Mouse (Mus musculus) kidney, postnatal 0 days (tissue): ENCODE data around the gene Thra. TPM values are rescaled to one million over a fixed set of nuclear protein-coding genes. Genes with fewer than 3 reads are reported as not detected.
"Not testable (repeated sequence)": the region's sequence is repeated elsewhere in the genome, so short reads cannot be mapped to it uniquely, and the experiment has no call there.

ENCODE experiments used
- ATAC-seq: fragments of 200-750 bp; cut with Nextera tagmentation; replicated peaks from 2 replicates; pipeline ENCODE4 v1.8.0; 2017; ENCODE audit warnings: low read depth, moderate number of reproducible peaks, moderate TSS enrichment, moderate library complexity; ENCODE audit not compliant: low FRiP score
- DNase-seq: peaks from one replicate; pipeline ENCODE4 v3.0.0-alpha.2; 2016; ENCODE audit warnings: low spot score
- H3K27ac ChIP-seq: fragments of 300-500 bp; sonication (generic); 2 replicates; pipeline ENCODE4 v1.5.1; 2014; ENCODE audit warnings: mild to moderate bottlenecking
- H3K27me3 ChIP-seq: fragments of 300-500 bp; sonication (generic); 2 replicates; pipeline ENCODE4 v1.6.1; 2014; ENCODE audit warnings: low read length, mixed read lengths; ENCODE audit not compliant: insufficient read depth
- H3K36me3 ChIP-seq: fragments of 300-500 bp; sonication (generic); 2 replicates; pipeline ENCODE4 v1.6.1; 2014; ENCODE audit warnings: low read length, mixed read lengths; ENCODE audit not compliant: insufficient read depth
- H3K4me1 ChIP-seq: fragments of 300-500 bp; sonication (generic); replicated peaks from 2 replicates; pipeline ENCODE4 v1.6.1; 2014; ENCODE audit warnings: antibody characterized with exemption, low read length, mixed read lengths; ENCODE audit not compliant: insufficient read depth
- H3K4me2 ChIP-seq: fragments of 300-500 bp; sonication (generic); 2 replicates; pipeline ENCODE4 v1.6.1; 2014; ENCODE audit warnings: mild to moderate bottlenecking, low read length, moderate library complexity, mixed read lengths
- H3K4me3 ChIP-seq: fragments of 300-500 bp; sonication (generic); replicated peaks from 2 replicates; pipeline ENCODE4 v1.5.1; 2014; ENCODE audit warnings: low read depth, low read length
- H3K9ac ChIP-seq: fragments of 300-500 bp; sonication (generic); 2 replicates; pipeline ENCODE4 v1.6.1; 2014; ENCODE audit warnings: low read depth, low read length
- H3K9me3 ChIP-seq: fragments of 300-500 bp; sonication (generic); replicated peaks from 2 replicates; pipeline ENCODE4 v1.6.1; 2016; ENCODE audit warnings: low read length, inconsistent platforms, mixed read lengths
- CTCF ChIP-seq: IDR thresholded peaks from 2 replicates; pipeline ENCODE4 v1.5.1; 2016; ENCODE audit warnings: antibody characterized with exemption, low read depth, mild to moderate bottlenecking, moderate library complexity
- WGBS: fragments of 180-500 bp; shearing (Covaris S2); extraction: QIAGEN DNeasy Blood & Tissue Kit; methylation state at CpG from one replicate; pipeline ENCODE4 v1.1.7; 2014; 5-methylcytosine and 5-hydroxymethylcytosine counted together
- polyA plus RNA-seq: library from polyadenylated mRNA; unstranded; fragments of >200 nt; fragmentation: Nextera tagmentation; extraction: Ambion mirVana; gene quantifications from 2 replicates; pipeline ENCODE4 v1.2.1, GENCODE M21; 2015

The Thra gene
- polyA plus RNA-seq, 1 experiment from 2014 or later, result 26.1 TPM

DNA sequence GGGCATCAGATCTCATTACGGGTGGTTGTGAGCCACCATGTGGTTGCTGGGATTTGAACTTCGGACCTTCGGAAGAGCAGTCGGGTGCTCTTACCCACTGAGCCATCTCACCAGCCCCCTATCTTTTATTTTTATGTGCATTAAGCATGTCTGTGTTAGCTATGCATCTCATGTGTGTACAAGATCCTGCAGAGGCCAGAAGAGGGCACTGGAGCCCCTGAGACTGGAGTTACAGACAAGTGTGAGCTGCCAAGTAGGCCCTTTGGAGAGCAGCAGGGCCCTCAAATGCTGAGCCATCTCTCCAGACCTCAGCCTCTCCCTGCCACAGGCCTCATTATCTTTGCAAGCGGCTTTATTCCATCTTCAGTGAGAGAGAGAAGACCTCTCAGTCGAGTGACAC, 28.4 kb upstream of the Thra start:
- TF ChIP-seq CTCF, result peak; percentile 68
- 86% methylated on average over 5 of the region's 6 CpGs for WGBS
- DNase-seq, H3K27me3 ChIP-seq, H3K9me3 ChIP-seq, H3K4me3 ChIP-seq, ATAC-seq, H3K27ac ChIP-seq, H3K4me2 ChIP-seq, H3K9ac ChIP-seq: not testable (repeated sequence)
- peaks cover 41% of the 10 kb centered on the region for H3K4me1 ChIP-seq
- 0 out of 2 replicates have a peak, but pooled peaks cover 18% of the 10 kb centered on the region for H3K36me3 ChIP-seq

DNA sequence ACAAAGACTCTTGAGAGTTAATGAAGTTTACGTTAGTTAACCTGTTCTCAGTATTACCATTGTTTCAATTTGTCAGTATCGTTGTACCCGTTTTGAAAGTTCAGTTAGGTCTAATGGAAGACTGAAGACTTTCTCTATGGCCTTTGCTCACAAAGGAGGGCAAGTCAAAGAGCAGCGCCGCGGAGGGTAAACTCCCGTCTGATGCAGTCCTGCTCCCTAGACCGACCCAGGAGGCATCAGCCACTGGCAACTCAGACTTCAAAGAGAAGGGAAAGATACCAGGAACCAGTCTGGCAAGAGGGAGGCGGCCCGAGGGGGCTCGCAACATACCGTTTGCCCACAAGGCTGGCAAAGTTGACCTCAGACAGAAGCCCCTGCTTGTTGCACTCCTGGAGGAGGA, 26.7 kb upstream of the Thra start:
- Histone ChIP-seq H3K4me1 (peaks cover 29% of the 10 kb centered on the region), H3K4me2 (no peak overlapping the region), H3K27me3 (no peaks in the 10 kb centered on the region), H3K27ac (no peak overlapping the region), H3K9ac (no peak overlapping the region), H3K4me3 (no peak overlapping the region), H3K36me3 (0 out of 2 replicates have a peak, but pooled peaks cover 25% of the 10 kb centered on the region), H3K9me3 (no peaks in the 10 kb centered on the region)
- TF ChIP-seq CTCF, result no peak
- no peak for DNase-seq
- no peak for ATAC-seq
- WGBS, result 59% methylated on average over 12 of the region's 12 CpGs

DNA sequence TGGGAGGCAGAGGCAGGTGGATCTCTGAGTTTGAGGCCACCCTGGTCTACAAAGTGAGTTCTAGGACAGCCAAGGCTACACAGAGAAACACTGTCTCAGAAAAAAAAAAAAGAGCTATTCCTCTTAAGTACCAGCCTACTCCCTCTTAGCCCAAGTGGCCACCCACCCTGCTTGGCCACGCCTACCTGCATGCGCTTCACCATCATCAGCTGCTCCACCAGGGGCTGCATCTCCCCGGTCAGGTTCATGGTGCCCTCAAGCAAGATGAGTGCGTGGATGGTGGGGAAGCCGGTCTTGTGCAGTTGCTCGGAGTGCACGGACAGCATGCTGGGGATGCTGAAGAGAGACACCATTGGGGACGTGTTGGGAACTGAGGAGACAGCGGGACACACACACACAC, 24.5 kb upstream of the Thra start:
- TF ChIP-seq CTCF, result no peak; the same call in 1 of the 2 replicates
- Histone ChIP-seq H3K4me3 (no peak overlapping the region), H3K27me3 (no peaks in the 10 kb centered on the region), H3K9ac (no peak overlapping the region), H3K36me3 (0 out of 2 replicates have a peak, but pooled peaks cover 25% of the 10 kb centered on the region), H3K4me2 (no peak overlapping the region), H3K9me3 (no peaks in the 10 kb centered on the region), H3K4me1 (peaks cover 8% of the 10 kb centered on the region; the same call in 1 of the 2 replicates), H3K27ac (no peak overlapping the region)
- DNase-seq (no peak), ATAC-seq (no peak)
- WGBS, result 88% methylated on average over 9 of the region's 9 CpGs

DNA sequence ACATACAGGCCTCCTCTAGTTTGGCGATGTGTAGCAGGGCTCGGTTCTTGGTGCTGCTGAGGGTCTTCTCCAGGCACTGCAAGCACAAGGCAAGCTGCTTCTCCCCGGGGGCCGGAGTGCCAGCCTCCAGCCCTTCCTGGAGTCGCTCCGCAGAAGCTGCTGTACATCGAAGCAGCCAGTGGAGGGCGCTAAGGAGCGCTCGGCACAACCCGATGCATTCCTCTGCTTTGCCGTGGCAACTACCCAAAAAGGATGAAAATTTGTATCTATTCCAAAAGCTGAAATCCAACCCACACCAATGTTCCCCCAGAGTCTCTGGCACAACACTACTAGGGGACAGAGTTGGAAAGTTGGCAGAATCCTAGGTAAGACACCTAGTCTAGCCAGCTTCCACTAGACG, 22.5 kb upstream of the Thra start:
- 17% methylated on average over 13 of the region's 13 CpGs for WGBS
- DNase-seq (peak; percentile 67), ATAC-seq (no peak)

DNA sequence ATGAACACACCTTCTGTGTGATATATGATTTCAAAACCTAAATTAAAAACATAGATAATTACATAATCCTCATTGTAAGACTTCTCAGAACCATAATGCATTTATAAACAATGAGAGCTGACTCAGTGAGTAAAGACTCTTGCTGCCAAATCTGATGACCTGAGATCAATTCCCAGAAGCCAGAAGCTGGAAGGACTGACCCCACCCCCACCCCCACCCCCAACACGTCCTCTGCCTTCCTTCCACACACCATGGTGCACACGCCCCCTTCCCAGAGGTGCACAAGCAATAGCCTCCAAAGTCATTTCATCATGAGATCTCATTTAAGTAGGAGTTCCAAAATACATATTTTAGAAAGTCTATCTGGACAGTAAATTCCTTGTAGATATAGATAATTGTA, 19.7 kb upstream of the Thra start:
- ATAC-seq (no peak), DNase-seq (no peak)
- Histone ChIP-seq H3K4me2 (no peak overlapping the region), H3K4me1 (peaks cover 9% of the 10 kb centered on the region), H3K27me3 (no peaks in the 10 kb centered on the region), H3K36me3 (0 out of 2 replicates have a peak, but pooled peaks cover 13% of the 10 kb centered on the region), H3K27ac (no peak overlapping the region), H3K9me3 (no peaks in the 10 kb centered on the region), H3K9ac (no peak overlapping the region), H3K4me3 (no peak overlapping the region)
- no peak for TF ChIP-seq CTCF
- 69% methylated on average over 2 of the region's 2 CpGs for WGBS

More for the DNA sequence above, 22.5 kb upstream of the Thra start:
- Histone ChIP-seq H3K4me1 (peaks cover 11% of the 10 kb centered on the region), H3K9ac (no peak overlapping the region), H3K9me3 (no peaks in the 10 kb centered on the region), H3K27ac (no peak overlapping the region), H3K27me3 (no peaks in the 10 kb centered on the region), H3K36me3 (0 out of 2 replicates have a peak, but pooled peaks cover 13% of the 10 kb centered on the region), H3K4me3 (no peak overlapping the region), H3K4me2 (no peak overlapping the region)
- TF ChIP-seq CTCF, result peak; percentile 82

DNA sequence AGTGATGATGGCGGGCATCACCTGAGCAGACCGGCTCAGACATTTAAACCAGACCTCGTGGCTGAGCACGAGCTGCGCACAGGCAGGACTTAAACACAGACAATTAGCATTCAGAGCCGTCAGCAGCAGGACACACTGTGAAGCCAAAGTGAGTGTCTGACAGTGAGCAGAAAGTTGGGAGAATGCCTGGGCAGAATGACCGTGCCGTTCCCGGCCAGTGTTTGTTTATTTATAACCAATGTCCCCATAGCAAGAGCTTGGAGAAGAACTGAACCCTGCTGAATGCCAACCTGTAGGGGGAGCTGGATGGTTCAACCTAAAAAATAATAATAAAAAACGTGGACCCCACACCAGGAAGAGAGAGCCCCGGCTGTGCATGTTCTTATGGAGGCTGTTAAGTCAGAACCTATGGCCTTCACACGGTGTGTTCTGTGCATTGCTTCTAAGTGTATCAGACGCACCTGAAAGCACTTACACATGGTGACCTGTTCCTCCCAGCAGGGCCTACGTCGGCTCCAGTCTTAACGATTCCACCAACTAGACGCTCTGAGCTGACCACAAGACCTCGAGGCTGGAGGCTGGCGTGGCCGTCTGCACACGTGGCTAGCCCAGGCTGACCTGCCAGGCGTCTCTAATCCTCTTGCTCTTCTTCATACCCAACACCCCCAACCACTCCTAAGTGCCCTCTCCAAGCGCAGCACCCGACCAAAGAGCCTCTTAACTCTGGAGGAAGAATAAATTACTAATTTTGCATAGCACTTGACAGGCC, 18.8 kb upstream of the Thra start:
- Histone ChIP-seq H3K4me2 (no peak overlapping the region), H3K36me3 (0 out of 2 replicates have a peak, but pooled peaks cover 13% of the 10 kb centered on the region), H3K27me3 (no peaks in the 10 kb centered on the region), H3K9me3 (no peaks in the 10 kb centered on the region), H3K4me3 (no peak overlapping the region), H3K9ac (no peak overlapping the region), H3K4me1 (peaks cover 9% of the 10 kb centered on the region), H3K27ac (peak overlapping the region; percentile 59)
- ATAC-seq, result no peak; the same call in 1 of the 2 replicates
- DNase-seq, result peak; percentile 87
- TF ChIP-seq CTCF, result peak; percentile 71
- WGBS, result 54% methylated on average over 24 of the region's 24 CpGs
